Mouse (Mus musculus) heart, adult 2 months (tissue): Measurements from ENCODE around the gene Kalrn.

Experiments
- EP300 ChIP-seq: fragments of 200-500 bp; IDR thresholded peaks from 2 replicates; pipeline ENCODE4 v1.6.1; 2011; ENCODE audit warnings: low read depth, low read length, control low read depth; ENCODE audit not compliant: insufficient read depth
- POLR2A ChIP-seq: fragments of 200-500 bp; IDR thresholded peaks from 2 replicates; pipeline ENCODE4 v1.6.1; 2011; ENCODE audit warnings: mild to moderate bottlenecking, low read depth, low read length, control low read depth; ENCODE audit not compliant: insufficient read depth

DNA sequence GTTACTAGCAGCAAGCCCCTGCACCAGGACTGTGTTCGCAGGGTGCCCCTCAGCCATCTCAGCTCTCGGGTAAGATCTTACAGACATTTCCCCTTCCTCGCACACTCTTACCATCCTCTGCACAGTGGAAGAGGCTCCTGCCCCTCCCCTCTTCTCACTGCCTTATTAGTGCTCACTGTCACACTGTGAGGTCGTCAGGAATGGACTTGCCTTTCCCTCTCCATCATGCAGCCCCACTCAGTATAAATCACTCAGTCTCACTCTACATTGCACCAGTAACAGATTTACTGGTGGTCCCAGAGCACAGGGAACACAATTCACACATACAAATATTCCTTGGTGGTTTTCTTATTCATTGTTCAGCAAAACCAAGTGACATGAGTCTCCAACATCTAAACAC lies 98.6 kb downstream of the Kalrn start:
- TF ChIP-seq POLR2A (no peak), EP300 (no peak)
